Mouse (Mus musculus) c-Kit-positive CD71-positive TER-119-negative erythroid progenitor cells, embryonic 14.5 days (primary cell): Measurements from ENCODE around the gene H2-T22.
A peak's percentile ranks its signal among the peaks of the same experiment; 100 is the strongest.
"Not testable (repeated sequence)": the region's sequence is repeated elsewhere in the genome, so short reads cannot be mapped to it uniquely, and the experiment has no call there.

Source experiments
- DNase-seq: peaks from one replicate; pipeline ENCODE4 v3.0.0-alpha.2; 2013; ENCODE audit warnings: low read depth

Gene H2-T22

GRCm38 (mm10) chr17:36042610-36043169, at the start of gene H2-T22, which contains the start of gene Gm6034:
Gene H2-T22, minus strand, starts transcription at chr17:36042747.
Gene Gm6034, plus strand, starts transcription at chr17:36042961.
- DNase-seq, result peak; percentile 83

DNA sequence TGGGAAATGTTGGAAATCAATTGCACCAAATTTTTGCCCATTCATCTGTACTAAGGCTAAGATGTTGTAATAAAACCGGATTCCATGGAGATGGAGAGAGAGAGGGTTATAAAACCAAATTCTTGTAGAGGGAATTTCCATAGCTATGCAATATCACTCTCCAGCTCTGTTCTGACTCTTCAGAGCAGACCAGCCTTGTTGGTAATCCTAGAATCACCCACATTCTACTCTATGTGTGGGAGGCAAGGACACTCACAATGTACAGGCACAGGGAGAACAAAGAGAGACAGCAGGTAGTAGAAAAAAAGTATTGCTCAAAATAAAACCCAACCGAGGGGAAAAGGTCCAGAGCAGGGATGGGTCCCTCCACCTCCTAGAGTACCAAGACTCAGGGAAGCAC, 49.4 kb upstream of the H2-T22 start:
- not testable (repeated sequence) for DNase-seq

GRCm38 (mm10) chr17:36085976-36086375, 43.4 kb upstream of the H2-T22 start:
- DNase-seq, result not testable (repeated sequence)

- no peak for DNase-seq
Measured at GRCm38 (mm10) chr17:36083870-36084451, 41.4 kb upstream of the H2-T22 start.

DNA sequence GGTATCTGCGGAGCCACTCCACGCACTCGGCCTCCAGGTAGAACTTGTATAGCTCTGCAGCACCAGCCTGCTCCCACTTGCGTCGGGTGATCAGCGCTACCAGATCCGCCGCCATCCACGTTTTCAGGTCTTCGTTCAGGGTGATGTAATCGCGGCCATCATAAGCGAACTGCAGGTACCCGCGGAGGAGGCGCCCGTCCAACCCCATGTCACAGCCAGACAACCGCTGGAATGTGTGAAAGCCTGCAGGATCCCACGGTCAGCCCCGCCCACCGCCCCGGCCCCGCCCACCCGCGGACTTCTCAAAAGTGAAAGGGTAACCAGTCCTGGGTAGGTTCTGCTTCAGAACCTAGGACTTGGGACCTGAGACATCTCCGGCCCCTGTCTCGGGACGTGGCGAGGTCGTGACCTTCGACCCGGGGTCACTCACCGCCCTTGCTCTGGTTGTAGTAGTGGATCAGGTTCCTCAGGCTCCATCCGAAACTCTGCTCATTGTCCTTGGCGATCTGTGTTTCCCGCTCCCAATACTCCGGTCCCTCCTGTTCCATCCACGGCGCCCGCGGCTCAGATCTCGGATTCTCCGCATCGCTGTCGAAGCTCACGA, 40.8 kb upstream of the H2-T22 start:
- DNase-seq, result no peak

GRCm38 (mm10) chr17:36082519-36083232, 40.1 kb upstream of the H2-T22 start:
- not testable (repeated sequence) for DNase-seq

DNA sequence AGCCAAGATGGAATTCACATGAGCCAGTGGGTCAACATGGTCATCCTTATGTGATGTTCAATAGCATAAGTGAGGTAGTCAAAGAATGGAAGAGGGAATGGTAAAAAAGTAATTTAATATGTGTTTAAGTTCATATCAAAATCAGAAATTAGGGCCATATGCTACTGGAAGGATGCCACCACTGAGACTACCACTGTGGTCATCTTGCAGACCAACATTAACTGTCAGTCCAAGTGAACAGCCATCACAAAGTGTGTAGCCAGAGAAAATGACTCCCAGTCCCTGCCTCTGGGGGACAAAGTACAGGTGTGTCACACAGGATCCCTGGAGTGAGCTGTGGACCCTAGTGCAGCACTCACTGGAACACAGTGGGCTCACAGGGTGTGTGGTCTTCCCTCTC, 39.4 kb upstream of the H2-T22 start:
- DNase-seq, result not testable (repeated sequence)

DNA sequence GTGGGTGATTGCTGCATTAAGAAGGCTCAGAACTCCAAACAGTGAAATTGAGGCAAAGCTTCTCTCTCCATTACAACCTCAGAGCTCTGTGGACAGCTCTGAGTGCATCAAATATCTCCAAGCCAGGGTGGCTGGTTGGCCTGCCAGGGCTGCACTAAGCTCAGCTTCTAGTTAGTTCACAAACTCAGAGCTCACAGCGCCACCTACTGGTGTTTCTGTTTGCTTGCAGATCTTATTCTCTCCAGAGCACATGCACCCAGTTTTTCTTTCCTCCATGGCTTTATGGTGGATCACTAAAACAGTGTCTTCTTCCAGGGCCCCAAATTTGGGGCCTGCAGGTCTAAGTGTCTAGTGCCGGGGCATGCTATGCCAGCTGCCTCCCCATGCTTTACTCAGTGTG, 18.3 kb upstream of the H2-T22 start:
- peak; percentile 75 for DNase-seq

DNA sequence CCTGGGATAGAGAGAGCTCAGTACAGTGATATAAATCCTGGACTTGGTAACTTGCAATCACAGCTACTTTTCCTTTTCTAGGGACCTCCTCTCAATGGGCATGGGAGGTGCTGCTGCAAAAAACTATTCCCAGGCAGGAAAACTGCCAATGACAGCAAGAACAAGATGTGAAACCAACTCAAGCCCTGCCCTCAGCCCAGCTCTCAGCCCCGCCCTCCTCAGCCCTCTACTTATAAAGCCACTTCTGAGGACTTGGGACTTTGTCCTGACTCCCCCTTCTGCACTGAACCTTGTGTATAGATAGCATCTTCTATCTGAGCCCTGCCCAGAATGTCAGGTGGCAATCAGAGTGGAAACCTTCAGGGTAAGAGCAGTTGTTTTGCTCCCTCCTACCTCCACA, 15.8 kb upstream of the H2-T22 start, which contains the start of gene Gm11127:
Gm11127 (minus strand) TSS at position 10 of the 400 bp plus-strand sequence.
- not testable (repeated sequence) for DNase-seq

GRCm38 (mm10) chr17:36057927-36058326, 15.4 kb upstream of the H2-T22 start:
- not testable (repeated sequence) for DNase-seq

GRCm38 (mm10) chr17:36043286-36043685, 739 bp upstream of the H2-T22 start:
- no peak for DNase-seq

DNA sequence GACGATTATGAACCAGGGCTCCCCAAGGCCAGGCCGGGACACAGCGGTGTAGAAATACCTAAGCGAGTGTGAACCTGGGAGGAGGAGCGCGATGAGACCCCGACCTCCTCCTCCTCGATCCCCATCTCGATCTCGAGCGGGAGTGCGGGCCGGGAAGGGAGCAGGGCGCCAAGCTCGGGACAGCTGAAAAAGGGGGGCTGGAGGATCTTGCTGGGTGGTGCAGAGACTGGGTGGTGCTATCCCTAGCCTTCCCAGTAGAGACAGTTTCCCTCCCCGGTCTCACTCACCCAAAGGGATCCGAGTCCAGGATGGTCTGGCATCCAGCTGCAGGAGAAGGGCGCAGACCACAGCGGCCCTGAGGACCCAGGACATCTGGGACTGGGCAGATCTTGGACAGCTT, 492 bp downstream of the H2-T22 start:
- DNase-seq, result not testable (repeated sequence)

- not testable (repeated sequence) for DNase-seq
Measured at GRCm38 (mm10) chr17:36040604-36041003, 1.9 kb downstream of the H2-T22 start.

DNA sequence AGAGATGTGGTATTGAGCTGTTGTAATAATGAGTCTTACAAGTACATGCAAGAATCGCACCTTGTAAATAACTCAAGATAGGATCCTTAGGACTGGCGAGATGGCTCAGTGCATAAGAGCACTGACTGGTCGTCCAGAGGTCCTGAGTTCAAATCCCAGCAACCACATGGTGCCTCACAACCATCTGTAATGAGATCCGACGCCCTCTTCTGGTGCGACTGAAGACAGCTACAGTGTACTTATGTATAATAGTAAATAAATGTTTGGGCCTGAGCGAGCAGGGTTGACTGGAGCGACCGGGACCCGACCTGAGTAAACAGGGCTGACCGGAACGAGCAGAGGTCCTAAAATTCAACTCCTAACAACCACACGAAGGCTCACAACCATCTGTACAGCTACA, 6.4 kb downstream of the H2-T22 start:
- DNase-seq, result not testable (repeated sequence)

GRCm38 (mm10) chr17:36035010-36035638, 7.4 kb downstream of the H2-T22 start:
- DNase-seq, result not testable (repeated sequence)

- DNase-seq, result not testable (repeated sequence)
Measured at GRCm38 (mm10) chr17:36034524-36034923, 8.0 kb downstream of the H2-T22 start.

DNA sequence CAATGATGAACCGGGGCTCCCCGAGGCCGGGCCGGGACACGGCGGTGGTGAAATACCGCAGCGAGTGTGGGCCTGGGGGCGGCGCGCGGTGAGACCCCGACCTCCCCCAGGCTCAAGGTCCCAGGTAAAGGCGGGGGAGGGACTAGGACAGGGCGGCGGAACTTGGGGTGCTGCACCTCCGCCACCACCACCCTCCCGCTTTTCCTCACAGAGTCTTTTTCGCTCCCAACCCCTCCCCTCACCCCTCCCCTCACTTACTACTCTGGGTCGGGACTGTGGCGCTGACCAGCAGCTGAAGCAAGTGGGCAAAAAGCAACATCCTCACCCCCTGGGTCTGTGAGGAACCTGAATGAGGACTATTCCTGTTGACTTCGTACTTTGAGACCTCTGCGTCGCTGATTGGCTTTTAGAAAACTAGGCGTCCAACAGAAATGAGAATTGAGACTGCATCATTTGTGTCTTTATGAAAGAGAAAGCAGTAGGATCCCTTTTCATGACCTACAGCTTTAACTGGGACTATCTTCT, 10.1 kb downstream of the H2-T22 start, which contains the start of gene H2-T23:
H2-T23 (minus strand) TSS at position 505 of the 525 bp plus-strand sequence.
- DNase-seq, result not testable (repeated sequence)

GRCm38 (mm10) chr17:36031583-36032331, 10.8 kb downstream of the H2-T22 start:
- DNase-seq, result not testable (repeated sequence)

- not testable (repeated sequence) for DNase-seq
Measured at GRCm38 (mm10) chr17:36030703-36031582, 11.6 kb downstream of the H2-T22 start.
